Mouse (Mus musculus) midbrain, embryonic 15.5 days (tissue): ENCODE data around the gene Fam47e. TPM values are rescaled to one million over a fixed set of nuclear protein-coding genes. Genes with fewer than 3 reads are reported as not detected.

Experiments
- ATAC-seq: fragments of 200-750 bp; cut with Nextera tagmentation; replicated peaks from 2 replicates; pipeline ENCODE4 v1.8.0; 2017; ENCODE audit warnings: moderate TSS enrichment
- H3K27ac ChIP-seq: fragments of 300-500 bp; sonication (generic); 2 replicates; pipeline ENCODE4 v1.5.1; 2015; ENCODE audit warnings: mild to moderate bottlenecking, inconsistent platforms
- H3K27me3 ChIP-seq: fragments of 300-500 bp; sonication (generic); replicated peaks from 2 replicates; pipeline ENCODE4 v1.6.1; 2015; ENCODE audit warnings: inconsistent platforms
- H3K36me3 ChIP-seq: fragments of 300-500 bp; sonication (generic); replicated peaks from 2 replicates; pipeline ENCODE4 v1.6.1; 2015; ENCODE audit warnings: inconsistent platforms
- H3K4me1 ChIP-seq: fragments of 300-500 bp; sonication (generic); 2 replicates; pipeline ENCODE4 v1.6.1; 2015; ENCODE audit warnings: inconsistent platforms
- H3K4me2 ChIP-seq: fragments of 300-500 bp; sonication (generic); 2 replicates; pipeline ENCODE4 v1.6.1; 2015; ENCODE audit warnings: inconsistent platforms, mild to moderate bottlenecking, moderate library complexity
- H3K4me3 ChIP-seq: fragments of 300-500 bp; sonication (generic); 2 replicates; pipeline ENCODE4 v1.5.1; 2015; ENCODE audit warnings: mild to moderate bottlenecking, inconsistent platforms
- H3K9ac ChIP-seq: fragments of 300-500 bp; sonication (generic); 2 replicates; pipeline ENCODE4 v1.6.1; 2015; ENCODE audit warnings: mild to moderate bottlenecking, inconsistent platforms
- H3K9me3 ChIP-seq: fragments of 300-500 bp; sonication (generic); 2 replicates; pipeline ENCODE4 v1.6.1; 2016; ENCODE audit warnings: inconsistent platforms
- WGBS: fragments of 180-500 bp; shearing (Covaris S2); methylation state at CpG from one replicate; pipeline ENCODE4 v1.1.7; 2015; ENCODE audit warnings: mixed read lengths; 5-methylcytosine and 5-hydroxymethylcytosine counted together
- polyA plus RNA-seq: library from polyadenylated mRNA; unstranded; fragments of >200 nt; fragmentation: Nextera tagmentation; extraction: Ambion mirVana; gene quantifications from 2 replicates; pipeline ENCODE4 v1.2.1, GENCODE M21; 2015

The Fam47e gene
- polyA plus RNA-seq, 1 experiment from 2014 or later = 0.88 TPM

DNA sequence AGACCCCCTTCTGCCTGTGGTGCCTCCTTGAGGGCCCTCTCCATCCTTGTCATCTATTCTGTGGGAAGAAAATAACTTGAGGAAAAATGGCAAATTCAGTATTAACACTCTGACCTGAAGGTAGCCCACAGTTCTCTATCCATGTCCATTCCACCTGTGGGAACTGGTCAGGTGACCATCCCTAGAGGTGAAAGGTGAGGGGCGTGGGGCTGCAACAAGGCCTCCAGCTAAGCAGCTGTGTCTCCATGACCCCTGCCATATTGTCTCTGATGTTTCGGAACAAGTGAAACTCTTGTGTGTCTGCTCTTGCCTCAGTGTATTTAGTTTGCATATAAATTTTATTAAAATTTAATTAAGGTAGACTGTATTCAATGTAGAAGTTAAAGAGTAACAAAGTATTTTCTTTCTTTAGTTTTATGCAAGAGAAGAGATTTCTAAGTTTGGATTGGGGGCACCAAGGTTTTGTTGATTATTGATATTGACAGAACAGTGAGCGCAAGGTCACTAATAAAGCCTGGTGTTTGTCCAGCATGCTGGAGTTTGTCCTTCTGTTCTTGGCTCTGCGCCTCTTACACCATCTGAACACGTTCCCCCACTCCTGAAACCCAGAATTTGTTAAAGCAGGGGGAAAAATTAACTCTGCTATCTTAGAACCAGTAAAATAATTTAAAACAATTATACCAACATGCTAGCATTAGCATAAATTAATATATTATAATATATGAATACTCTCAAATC, 52.8 kb downstream of the Fam47e start:
- 93% methylated on average over 5 of the region's 5 CpGs for WGBS
- Histone ChIP-seq H3K4me1 (peaks cover 5% of the 10 kb centered on the region; the same call in 1 of the 2 replicates), H3K4me3 (no peak overlapping the region), H3K27ac (no peak overlapping the region), H3K4me2 (no peak overlapping the region), H3K27me3 (0 out of 2 replicates have a peak, but pooled peaks cover 2% of the 10 kb centered on the region), H3K9ac (no peak overlapping the region), H3K9me3 (no peaks in the 10 kb centered on the region), H3K36me3 (no peaks in the 10 kb centered on the region)
- ATAC-seq = no peak

DNA sequence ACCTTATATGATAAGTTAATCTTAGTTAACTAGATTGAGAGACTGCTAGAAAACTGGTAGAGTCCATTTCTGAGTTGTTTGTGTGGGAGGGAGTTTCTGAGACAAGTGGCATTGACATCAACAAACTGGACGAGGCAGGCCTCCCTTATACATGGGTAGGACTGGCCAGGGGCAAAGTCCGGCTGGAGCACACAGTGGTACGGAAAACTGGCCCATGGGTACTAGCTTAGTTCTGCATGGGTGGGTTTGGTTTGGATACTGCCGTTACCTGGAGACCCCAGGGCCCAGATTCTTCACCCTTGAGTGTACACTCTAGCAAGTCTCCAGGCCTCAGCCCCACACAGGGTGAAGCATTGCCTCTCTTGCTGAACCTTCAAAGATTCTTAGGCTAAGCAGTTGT, 57.9 kb downstream of the Fam47e start:
- 85% methylated on average over 4 of the region's 4 CpGs for WGBS

DNA sequence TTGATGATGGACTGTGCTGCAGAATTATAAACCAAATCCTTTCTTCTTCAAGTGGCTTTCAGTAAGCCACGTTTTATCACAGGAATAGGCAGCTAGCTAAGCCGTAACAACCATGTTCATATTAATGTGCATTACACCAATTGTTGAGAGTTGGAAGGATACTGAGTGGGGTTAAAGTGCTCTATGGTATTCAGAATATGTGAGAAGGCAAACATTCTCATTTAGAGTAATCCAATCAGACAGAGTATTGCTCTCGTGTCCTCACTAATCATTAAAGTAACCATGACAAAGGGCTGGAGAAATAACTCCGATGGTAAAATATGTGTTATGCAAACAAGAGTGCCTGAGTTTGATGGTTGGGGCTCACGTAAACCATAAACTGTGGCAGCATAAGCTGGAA, 67.0 kb downstream of the Fam47e start:
- WGBS = 67% methylated on average over 5 of the region's 5 CpGs
- Histone ChIP-seq H3K36me3 (no peaks in the 10 kb centered on the region), H3K9ac (no peak overlapping the region), H3K27ac (no peak overlapping the region), H3K4me3 (no peak overlapping the region), H3K9me3 (no peaks in the 10 kb centered on the region), H3K27me3 (no peaks in the 10 kb centered on the region), H3K4me2 (no peak overlapping the region), H3K4me1 (no peaks in the 10 kb centered on the region)
- ATAC-seq = no peak

More for the DNA sequence above, 57.9 kb downstream of the Fam47e start:
- Histone ChIP-seq H3K4me2 (no peak overlapping the region), H3K9me3 (no peaks in the 10 kb centered on the region), H3K9ac (no peak overlapping the region), H3K36me3 (no peaks in the 10 kb centered on the region), H3K27me3 (no peaks in the 10 kb centered on the region), H3K4me3 (no peak overlapping the region), H3K27ac (no peak overlapping the region), H3K4me1 (no peaks in the 10 kb centered on the region)
- ATAC-seq = no peak

DNA sequence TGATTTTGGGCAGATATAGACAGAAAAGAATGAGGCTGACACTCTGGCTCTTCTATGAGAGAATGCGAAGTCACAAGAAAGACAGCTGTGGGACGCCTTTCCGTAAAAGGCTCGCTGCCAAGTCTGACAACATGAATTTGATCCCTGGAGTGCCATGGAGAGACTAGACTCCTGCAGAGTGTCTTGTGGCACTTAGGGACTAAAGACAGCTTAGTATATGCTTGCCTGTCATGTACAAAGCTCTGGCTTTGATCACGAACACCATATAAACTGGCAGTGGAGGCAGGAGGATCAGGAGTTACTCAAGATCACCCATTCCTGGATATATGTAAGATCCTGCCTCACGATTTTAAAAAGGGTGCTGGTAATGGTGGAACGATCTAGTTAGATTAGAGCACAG, 73.0 kb downstream of the Fam47e start:
- H3K27me3 ChIP-seq = no peaks in the 10 kb centered on the region
- no peaks in the 10 kb centered on the region for H3K9me3 ChIP-seq
- H3K4me2 ChIP-seq = no peak overlapping the region
- no peak overlapping the region for H3K9ac ChIP-seq
- 77% methylated on average over 7 of the region's 7 CpGs for WGBS
- H3K4me3 ChIP-seq = no peak overlapping the region
- H3K36me3 ChIP-seq = no peaks in the 10 kb centered on the region
- H3K4me1 ChIP-seq = no peaks in the 10 kb centered on the region
- H3K27ac ChIP-seq = no peak overlapping the region
- ATAC-seq = no peak

DNA sequence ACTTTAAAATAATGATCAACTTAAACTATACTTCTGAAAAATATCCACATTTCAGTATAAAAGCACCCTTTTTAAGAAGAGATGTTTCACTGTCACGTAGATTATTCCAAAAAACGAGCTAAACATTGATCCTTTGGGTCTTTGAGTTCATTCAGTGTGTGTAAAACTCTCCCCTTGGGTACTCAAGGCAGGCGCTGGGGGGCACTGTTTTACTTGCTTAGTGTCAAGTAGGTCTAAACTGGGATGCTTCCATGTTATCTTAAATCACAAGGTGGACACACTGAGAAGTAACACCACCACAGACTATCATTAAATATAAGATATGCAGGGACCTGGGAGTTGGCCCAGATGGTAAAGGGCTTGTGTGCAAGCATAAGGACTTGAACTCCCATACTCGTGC, 78.7 kb downstream of the Fam47e start:
- Histone ChIP-seq H3K9me3 (no peaks in the 10 kb centered on the region), H3K36me3 (no peaks in the 10 kb centered on the region), H3K4me1 (no peaks in the 10 kb centered on the region), H3K27ac (no peak overlapping the region), H3K4me2 (no peak overlapping the region), H3K9ac (no peak overlapping the region), H3K4me3 (no peak overlapping the region), H3K27me3 (no peaks in the 10 kb centered on the region)
- 66% methylated on average over 4 of the region's 4 CpGs for WGBS
- no peak for ATAC-seq

DNA sequence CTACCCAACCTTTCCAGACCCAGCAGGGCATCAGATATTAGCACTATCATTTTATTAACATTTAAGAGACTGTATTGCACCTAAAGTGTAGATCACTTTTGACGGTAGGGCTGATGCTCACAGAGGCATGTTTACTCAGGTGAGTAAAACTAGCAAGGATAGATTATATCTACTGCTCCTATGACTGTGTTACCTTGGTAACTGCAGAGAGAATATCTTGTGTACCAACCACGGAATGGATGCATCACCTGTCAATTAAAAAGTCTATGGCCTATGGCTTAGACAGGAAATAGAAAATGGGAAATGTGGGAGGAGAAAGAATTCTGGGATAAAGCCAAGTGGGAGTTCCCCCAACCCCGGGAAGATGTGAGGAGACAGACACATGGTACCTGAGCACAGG, 80.0 kb downstream of the Fam47e start:
- no peaks in the 10 kb centered on the region for H3K9me3 ChIP-seq
- 77% methylated on average over 3 of the region's 3 CpGs for WGBS
- no peak overlapping the region for H3K9ac ChIP-seq
- no peaks in the 10 kb centered on the region for H3K4me1 ChIP-seq
- H3K27me3 ChIP-seq = no peaks in the 10 kb centered on the region
- no peak overlapping the region for H3K4me2 ChIP-seq
- no peak overlapping the region for H3K27ac ChIP-seq
- H3K36me3 ChIP-seq = no peaks in the 10 kb centered on the region
- no peak overlapping the region for H3K4me3 ChIP-seq
- ATAC-seq = no peak

DNA sequence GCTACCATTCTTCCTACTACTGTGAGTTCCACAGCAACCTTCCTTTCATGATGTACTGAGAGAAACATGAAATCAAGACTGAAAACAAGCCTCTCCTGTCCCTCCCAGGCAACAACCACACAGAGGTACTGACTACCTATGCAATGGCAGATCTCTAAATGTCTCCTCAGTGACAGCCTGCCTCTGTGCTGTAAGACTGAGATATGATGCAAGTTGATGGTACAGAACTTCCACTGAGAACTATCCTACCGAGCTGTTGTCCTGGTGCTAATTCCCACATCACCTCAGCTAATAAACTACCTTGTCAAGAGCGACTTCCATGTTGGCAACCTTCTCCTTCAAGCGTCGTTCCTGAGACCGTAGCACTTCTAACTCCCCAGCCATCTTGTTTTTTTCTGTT, 81.0 kb downstream of the Fam47e start:
- Histone ChIP-seq H3K4me1 (no peaks in the 10 kb centered on the region), H3K27me3 (no peaks in the 10 kb centered on the region), H3K27ac (no peak overlapping the region), H3K36me3 (no peaks in the 10 kb centered on the region), H3K4me3 (no peak overlapping the region), H3K9ac (no peak overlapping the region), H3K9me3 (no peaks in the 10 kb centered on the region), H3K4me2 (no peak overlapping the region)
- WGBS = 90% methylated on average over 5 of the region's 5 CpGs
- ATAC-seq = no peak

DNA sequence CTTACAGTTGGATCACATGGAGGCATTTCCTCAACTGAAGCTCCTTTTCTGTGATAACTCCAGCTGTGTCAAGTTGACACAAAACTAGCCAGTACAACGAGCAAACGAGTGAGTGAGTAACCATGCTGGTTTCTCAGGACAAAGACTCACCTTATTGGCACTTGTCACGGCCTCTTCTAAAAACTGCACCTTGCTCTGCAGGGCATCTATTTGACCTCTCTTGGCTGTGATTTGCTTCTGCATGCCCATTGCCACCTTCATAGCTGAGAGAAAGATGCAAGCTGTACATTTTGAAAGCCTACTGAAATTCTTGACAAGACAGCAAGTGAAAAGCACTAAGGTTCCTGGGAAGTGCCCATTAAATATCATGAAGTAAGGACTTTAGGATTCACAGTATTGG, 86.0 kb downstream of the Fam47e start:
- H3K4me1 ChIP-seq = no peaks in the 10 kb centered on the region
- H3K4me2 ChIP-seq = no peak overlapping the region
- no peak overlapping the region for H3K27ac ChIP-seq
- H3K9me3 ChIP-seq = no peaks in the 10 kb centered on the region
- H3K27me3 ChIP-seq = no peaks in the 10 kb centered on the region
- ATAC-seq = no peak
- H3K36me3 ChIP-seq = no peaks in the 10 kb centered on the region
- H3K4me3 ChIP-seq = no peak overlapping the region
- H3K9ac ChIP-seq = no peak overlapping the region
- 92% methylated on average over 3 of the region's 3 CpGs for WGBS

Other genes starting within 250 kb of the Fam47e start
- gene Sdad1, start 244.6 kb upstream of the Fam47e start, polyA plus RNA-seq = 31.8 TPM in 2 replicates
- not detected in 2 replicates for gene Cxcl9, start 227.0 kb upstream of the Fam47e start, polyA plus RNA-seq
- 4.5 and 5.5 TPM in 2 replicates for gene Art3, start 223.2 kb upstream of the Fam47e start, polyA plus RNA-seq
- gene Cxcl10, start 206.2 kb upstream of the Fam47e start, polyA plus RNA-seq = 0.21 and 0.42 TPM in 2 replicates
- gene Nup54, start 119.8 kb upstream of the Fam47e start, polyA plus RNA-seq = 50.5 and 56.4 TPM in 2 replicates
- gene Scarb2, start 48.2 kb upstream of the Fam47e start, polyA plus RNA-seq = 24.4 and 25.4 TPM in 2 replicates
- 4.8 and 6.1 TPM in 2 replicates for gene Stbd1, start 48.0 kb downstream of the Fam47e start, polyA plus RNA-seq
- gene Ccdc158, start 120.2 kb downstream of the Fam47e start, polyA plus RNA-seq = 0.37 and 0.55 TPM in 2 replicates
- 1.9 and 2.0 TPM in 2 replicates for gene Shroom3, start 128.4 kb downstream of the Fam47e start, polyA plus RNA-seq